Mouse (Mus musculus): Measurements from ENCODE around the gene Abraxas2.

- TF ChIP-seq CTCF (IDR thresholded peaks at IDR 0.05; ENCODE audit: control insufficient read depth, insufficient read depth, low read length) (no peak), POLR2A (IDR thresholded peaks at IDR 0.05; ENCODE audit: borderline replicate concordance, control insufficient read depth, low read depth, low read length) (no peak)
These were observed 37.3 kb downstream of the Abraxas2 start for GRCm38 (mm10) chr7:132896206-132896815.

Measured in bone marrow, adult 2 months (tissue).